Mouse (Mus musculus): ENCODE results near the gene Zfp382. TPM values are rescaled to one million over a fixed set of nuclear protein-coding genes. Genes with fewer than 3 reads are reported as not detected.
"Not testable (repeated sequence)": the region's sequence is repeated elsewhere in the genome, so short reads cannot be mapped to it uniquely, and the experiment has no call there.

Gene Zfp382
- polyA plus RNA-seq, 1 experiment from 2014 or later: 5.8 TPM

- DNase-seq (ENCODE audit: low spot score): no peak
- H3K27me3 ChIP-seq (replicated peaks; ENCODE audit: control insufficient read depth, insufficient read depth, low read length): no peaks in the 10 kb centered on the region
- H3K9me3 ChIP-seq (ENCODE audit: control insufficient read depth, low read length): no peaks in the 10 kb centered on the region
- H3K4me2 ChIP-seq (ENCODE audit: low read depth, low read length): peak overlapping the region; percentile 61
- no peak for ATAC-seq (ENCODE audit: low read depth)
- peaks cover 16% of the 10 kb centered on the region for H3K36me3 ChIP-seq (ENCODE audit: control insufficient read depth, insufficient read depth, low read length)
- 82% methylated on average over 6 of the region's 6 CpGs for WGBS
- H3K4me3 ChIP-seq (ENCODE audit: low read depth, low read length): peak overlapping the region; percentile 63
- H3K9ac ChIP-seq (ENCODE audit: low read depth, low read length): peak overlapping the region; percentile 89; the same call in 1 of the 2 replicates
- no peak overlapping the region; the same call in 1 of the 2 replicates for H3K27ac ChIP-seq (replicated peaks; ENCODE audit: low read depth, low read length)
- H3K4me1 ChIP-seq (ENCODE audit: control insufficient read depth, insufficient read depth, low read length): peaks cover 11% of the 10 kb centered on the region
Observed at GRCm38 (mm10) chr7:30093918-30094415, 27.8 kb upstream of the Zfp382 start.

- Histone ChIP-seq H3K27ac (replicated peaks; ENCODE audit: low read depth, low read length) (peak within 1 kb of the TSS; percentile 99), H3K4me3 (ENCODE audit: low read depth, low read length) (peak within 1 kb of the TSS; percentile 63), H3K9ac (ENCODE audit: low read depth, low read length) (peak within 1 kb of the TSS; percentile 89), H3K36me3 (ENCODE audit: control insufficient read depth, insufficient read depth, low read length) (peaks cover 25% of the 10 kb centered on the region), H3K9me3 (ENCODE audit: control insufficient read depth, low read length) (no peaks in the 10 kb centered on the region), H3K4me2 (ENCODE audit: low read depth, low read length) (peak within 1 kb of the TSS; percentile 61), H3K4me1 (ENCODE audit: control insufficient read depth, insufficient read depth, low read length) (peaks cover 6% of the 10 kb centered on the region; the same call in 1 of the 2 replicates), H3K27me3 (replicated peaks; ENCODE audit: control insufficient read depth, insufficient read depth, low read length) (no peaks in the 10 kb centered on the region)
- 0% methylated on average over 26 of the region's 26 CpGs for WGBS
- peak; percentile 85 for ATAC-seq (ENCODE audit: low read depth)
- peak; percentile 99 for DNase-seq (ENCODE audit: low spot score)
Observed at GRCm38 (mm10) chr7:30094646-30095429, 26.9 kb upstream of the Zfp382 start, which contains the start of gene Zfp260. Gene Zfp260, plus strand, starts transcription at chr7:30094777.

- Histone ChIP-seq H3K4me2 (ENCODE audit: low read depth, low read length) (peak overlapping the region; percentile 61), H3K4me1 (ENCODE audit: control insufficient read depth, insufficient read depth, low read length) (peaks cover 6% of the 10 kb centered on the region; the same call in 1 of the 2 replicates), H3K27ac (replicated peaks; ENCODE audit: low read depth, low read length) (peak overlapping the region; percentile 99), H3K36me3 (ENCODE audit: control insufficient read depth, insufficient read depth, low read length) (peaks cover 33% of the 10 kb centered on the region), H3K9ac (ENCODE audit: low read depth, low read length) (peak overlapping the region; percentile 89), H3K4me3 (ENCODE audit: low read depth, low read length) (peak overlapping the region; percentile 63), H3K9me3 (ENCODE audit: control insufficient read depth, low read length) (peaks cover 4% of the 10 kb centered on the region; the same call in 1 of the 2 replicates), H3K27me3 (replicated peaks; ENCODE audit: control insufficient read depth, insufficient read depth, low read length) (no peaks in the 10 kb centered on the region)
- ATAC-seq (ENCODE audit: low read depth): no peak
- DNase-seq (ENCODE audit: low spot score): no peak
- 4% methylated on average over 5 of the region's 5 CpGs for WGBS
Observed at GRCm38 (mm10) chr7:30095551-30096125, 26.1 kb upstream of the Zfp382 start.

- H3K9me3 ChIP-seq (ENCODE audit: control insufficient read depth, low read length): peaks cover 31% of the 10 kb centered on the region
- no peaks in the 10 kb centered on the region for H3K27me3 ChIP-seq (replicated peaks; ENCODE audit: control insufficient read depth, insufficient read depth, low read length)
- WGBS: 94% methylated on average over 13 of the region's 13 CpGs
- ATAC-seq (ENCODE audit: low read depth) (no peak), DNase-seq (ENCODE audit: low spot score) (no peak)
- H3K9ac ChIP-seq (ENCODE audit: low read depth, low read length): no peak overlapping the region
- no peak overlapping the region for H3K4me3 ChIP-seq (ENCODE audit: low read depth, low read length)
- peaks cover 67% of the 10 kb centered on the region for H3K36me3 ChIP-seq (ENCODE audit: control insufficient read depth, insufficient read depth, low read length)
- no peak overlapping the region for H3K27ac ChIP-seq (replicated peaks; ENCODE audit: low read depth, low read length)
- no peak overlapping the region for H3K4me2 ChIP-seq (ENCODE audit: low read depth, low read length)
- H3K4me1 ChIP-seq (ENCODE audit: control insufficient read depth, insufficient read depth, low read length): peaks cover 6% of the 10 kb centered on the region; the same call in 1 of the 2 replicates
Observed at GRCm38 (mm10) chr7:30099297-30099696, 22.4 kb upstream of the Zfp382 start.

GRCm38 (mm10) chr7:30116076-30116475 lies 5.7 kb upstream of the Zfp382 start:
- Histone ChIP-seq H3K27ac (replicated peaks; ENCODE audit: low read depth, low read length) (no peak overlapping the region), H3K4me1 (ENCODE audit: control insufficient read depth, insufficient read depth, low read length) (no peaks in the 10 kb centered on the region), H3K36me3 (ENCODE audit: control insufficient read depth, insufficient read depth, low read length) (no peaks in the 10 kb centered on the region), H3K27me3 (replicated peaks; ENCODE audit: control insufficient read depth, insufficient read depth, low read length) (no peaks in the 10 kb centered on the region), H3K9ac (ENCODE audit: low read depth, low read length) (no peak overlapping the region), H3K4me2 (ENCODE audit: low read depth, low read length) (no peak overlapping the region), H3K9me3 (ENCODE audit: control insufficient read depth, low read length) (peaks cover 21% of the 10 kb centered on the region; the same call in 1 of the 2 replicates), H3K4me3 (ENCODE audit: low read depth, low read length) (no peak overlapping the region)
- ATAC-seq (ENCODE audit: low read depth) (no peak), DNase-seq (ENCODE audit: low spot score) (no peak)
- 95% methylated on average over 5 of the region's 5 CpGs for WGBS

- not testable (repeated sequence) for DNase-seq (ENCODE audit: low spot score); ATAC-seq (ENCODE audit: low read depth)
- peaks cover 21% of the 10 kb centered on the region; the same call in 1 of the 2 replicates for H3K9me3 ChIP-seq (ENCODE audit: control insufficient read depth, low read length)
Observed at GRCm38 (mm10) chr7:30117935-30118334, 3.8 kb upstream of the Zfp382 start.

GRCm38 (mm10) chr7:30122188-30122530 lies 417 bp downstream of the Zfp382 start:
- peak overlapping the region; percentile 85 for H3K9ac ChIP-seq (ENCODE audit: low read depth, low read length)
- peak; percentile 38 for DNase-seq (ENCODE audit: low spot score)

More at GRCm38 (mm10) chr7:30117935-30118334, 3.8 kb upstream of the Zfp382 start:
- 94% methylated on average over 12 of the region's 12 CpGs for WGBS
- not testable (repeated sequence) for H3K27ac ChIP-seq (replicated peaks; ENCODE audit: low read depth, low read length); H3K9ac ChIP-seq (ENCODE audit: low read depth, low read length); H3K4me2 ChIP-seq (ENCODE audit: low read depth, low read length); H3K4me1 ChIP-seq (ENCODE audit: control insufficient read depth, insufficient read depth, low read length); H3K36me3 ChIP-seq (ENCODE audit: control insufficient read depth, insufficient read depth, low read length); H3K27me3 ChIP-seq (replicated peaks; ENCODE audit: control insufficient read depth, insufficient read depth, low read length); H3K4me3 ChIP-seq (ENCODE audit: low read depth, low read length)

GRCm38 (mm10) chr7:30129900-30130299 lies 8.2 kb downstream of the Zfp382 start:
- Histone ChIP-seq H3K27me3 (replicated peaks; ENCODE audit: control insufficient read depth, insufficient read depth, low read length) (no peaks in the 10 kb centered on the region), H3K36me3 (ENCODE audit: control insufficient read depth, insufficient read depth, low read length) (peaks cover 90% of the 10 kb centered on the region), H3K4me3 (ENCODE audit: low read depth, low read length) (no peak overlapping the region), H3K27ac (replicated peaks; ENCODE audit: low read depth, low read length) (no peak overlapping the region), H3K9me3 (ENCODE audit: control insufficient read depth, low read length) (peaks cover 8% of the 10 kb centered on the region; the same call in 1 of the 2 replicates), H3K9ac (ENCODE audit: low read depth, low read length) (no peak overlapping the region), H3K4me2 (ENCODE audit: low read depth, low read length) (no peak overlapping the region), H3K4me1 (ENCODE audit: control insufficient read depth, insufficient read depth, low read length) (no peaks in the 10 kb centered on the region)
- 94% methylated on average over 8 of the region's 8 CpGs for WGBS
- ATAC-seq (ENCODE audit: low read depth) (no peak), DNase-seq (ENCODE audit: low spot score) (no peak)

More at GRCm38 (mm10) chr7:30122188-30122530, 417 bp downstream of the Zfp382 start:
- Histone ChIP-seq H3K4me1 (ENCODE audit: control insufficient read depth, insufficient read depth, low read length) (0 out of 2 replicates have a peak, but pooled peaks cover 7% of the 10 kb centered on the region), H3K27me3 (replicated peaks; ENCODE audit: control insufficient read depth, insufficient read depth, low read length) (no peaks in the 10 kb centered on the region), H3K27ac (replicated peaks; ENCODE audit: low read depth, low read length) (peak overlapping the region; percentile 85), H3K4me3 (ENCODE audit: low read depth, low read length) (peak overlapping the region; percentile 59), H3K9me3 (ENCODE audit: control insufficient read depth, low read length) (no peaks in the 10 kb centered on the region), H3K36me3 (ENCODE audit: control insufficient read depth, insufficient read depth, low read length) (peaks cover 21% of the 10 kb centered on the region), H3K4me2 (ENCODE audit: low read depth, low read length) (peak overlapping the region; percentile 90)
- 3% methylated on average over 15 of the region's 15 CpGs for WGBS
- no peak; the same call in none of the 2 replicates for ATAC-seq (ENCODE audit: low read depth)

Data from embryonic facial prominence, embryonic 14.5 days (tissue).